Mouse (Mus musculus) thymus, adult 2 months (tissue): ENCODE data around the gene Cactin. TPM values are rescaled to one million over a fixed set of nuclear protein-coding genes. Genes with fewer than 3 reads are reported as not detected.

Source experiments
- DNase-seq: peaks from one replicate; pipeline ENCODE4 v3.0.0; 2021
- H3K27ac ChIP-seq: fragments of 200-500 bp; 2 replicates; pipeline ENCODE4 v1.5.1; 2012; ENCODE audit warnings: low read length, control low read depth; ENCODE audit not compliant: control insufficient read depth, insufficient read depth
- H3K27me3 ChIP-seq: fragments of 200-500 bp; 2 replicates; pipeline ENCODE4 v1.6.1; 2012; ENCODE audit warnings: mild to moderate bottlenecking, low read length, moderate library complexity, mixed read lengths; ENCODE audit not compliant: control insufficient read depth, insufficient read depth
- H3K36me3 ChIP-seq: fragments of 200-500 bp; 2 replicates; pipeline ENCODE4 v1.6.1; 2012; ENCODE audit warnings: mild to moderate bottlenecking, low read length, moderate library complexity; ENCODE audit not compliant: control insufficient read depth, insufficient read depth
- H3K4me1 ChIP-seq: fragments of 200-500 bp; replicated peaks from 2 replicates; pipeline ENCODE4 v1.6.1; 2012; ENCODE audit warnings: low read length; ENCODE audit not compliant: control insufficient read depth, insufficient read depth
- H3K4me3 ChIP-seq: fragments of 200-500 bp; 2 replicates; pipeline ENCODE4 v1.5.1; 2012; ENCODE audit warnings: mild to moderate bottlenecking, low read length, control low read depth, moderate library complexity; ENCODE audit not compliant: control insufficient read depth, insufficient read depth
- CTCF ChIP-seq: fragments of 200-500 bp; IDR thresholded peaks from 2 replicates; pipeline ENCODE4 v1.5.1; 2012; ENCODE audit warnings: mild to moderate bottlenecking, control low read depth, low read length, moderate library complexity, borderline replicate concordance; ENCODE audit not compliant: control insufficient read depth, poor library complexity, insufficient read depth; ENCODE audit errors: extremely low read depth
- POLR2A ChIP-seq: fragments of 200-500 bp; IDR thresholded peaks from 2 replicates; pipeline ENCODE4 v1.6.1; 2012; ENCODE audit warnings: mild to moderate bottlenecking, low read length, control low read depth, moderate library complexity; ENCODE audit not compliant: control insufficient read depth, poor library complexity, insufficient read depth; ENCODE audit errors: extremely low read depth
- WGBS: fragments of 180-500 bp; shearing (Covaris S2); methylation state at CpG from one replicate; pipeline ENCODE4 v1.1.7; 2018; 5-methylcytosine and 5-hydroxymethylcytosine counted together
- polyA plus RNA-seq: library from polyadenylated mRNA; depleted of rRNA; stranded (reverse); fragments of >200 nt; gene quantifications from 2 replicates; pipeline ENCODE4 v1.2.3, GENCODE M21; 2012

Cactin gene
- polyA plus RNA-seq, 1 experiment: 89.3 TPM

- Histone ChIP-seq H3K4me1 (peaks cover 36% of the 10 kb centered on the region), H3K27me3 (no peaks in the 10 kb centered on the region), H3K36me3 (peaks cover 56% of the 10 kb centered on the region), H3K27ac (no peak overlapping the region), H3K4me3 (no peak overlapping the region)
- TF ChIP-seq POLR2A (no peak), CTCF (no peak)
- no peak for DNase-seq
- 99% methylated on average over 12 of the region's 12 CpGs for WGBS
These were observed 14.7 kb upstream of the Cactin start for GRCm38 (mm10) chr10:81306173-81306668.

GRCm38 (mm10) chr10:81306837-81307682 lies 13.8 kb upstream of the Cactin start:
- TF ChIP-seq CTCF (no peak), POLR2A (no peak)
- DNase-seq: no peak
- WGBS: 95% methylated on average over 21 of the region's 21 CpGs
- H3K4me1 ChIP-seq: peaks cover 29% of the 10 kb centered on the region
- H3K4me3 ChIP-seq: no peak overlapping the region
- H3K27ac ChIP-seq: no peak overlapping the region
- H3K27me3 ChIP-seq: no peaks in the 10 kb centered on the region
- H3K36me3 ChIP-seq: peaks cover 63% of the 10 kb centered on the region

- Histone ChIP-seq H3K27ac (no peak overlapping the region), H3K4me1 (peaks cover 4% of the 10 kb centered on the region), H3K27me3 (no peaks in the 10 kb centered on the region), H3K36me3 (peaks cover 76% of the 10 kb centered on the region), H3K4me3 (no peak overlapping the region)
- DNase-seq: no peak
- TF ChIP-seq CTCF: no peak
- TF ChIP-seq POLR2A: no peak
- WGBS: 74% methylated on average over 5 of the region's 5 CpGs
These were observed 11.3 kb upstream of the Cactin start for GRCm38 (mm10) chr10:81309571-81309970.

- Histone ChIP-seq H3K27me3 (no peaks in the 10 kb centered on the region), H3K27ac (no peak overlapping the region), H3K4me1 (peaks cover 9% of the 10 kb centered on the region), H3K4me3 (no peak overlapping the region), H3K36me3 (peaks cover 59% of the 10 kb centered on the region)
- whole genome bisulfite sequencing: 95% methylated on average over 13 of the region's 13 CpGs
- DNase-seq: no peak
- no peak for TF ChIP-seq CTCF
- TF ChIP-seq POLR2A: no peak
These were observed 7.3 kb upstream of the Cactin start for GRCm38 (mm10) chr10:81313581-81313980.

- peaks cover 13% of the 10 kb centered on the region for H3K4me1 ChIP-seq
These were observed 6.7 kb upstream of the Cactin start for GRCm38 (mm10) chr10:81314201-81314600.

GRCm38 (mm10) chr10:81315587-81315986 lies 5.3 kb upstream of the Cactin start:
- DNase-seq: no peak
- no peaks in the 10 kb centered on the region for H3K27me3 ChIP-seq
- TF ChIP-seq CTCF: no peak
- no peak for TF ChIP-seq POLR2A
- H3K36me3 ChIP-seq: peaks cover 39% of the 10 kb centered on the region
- 86% methylated on average over 16 of the region's 16 CpGs for WGBS
- no peak overlapping the region for H3K27ac ChIP-seq
- H3K4me3 ChIP-seq: no peak overlapping the region
- H3K4me1 ChIP-seq: peaks cover 22% of the 10 kb centered on the region

More at GRCm38 (mm10) chr10:81314201-81314600, 6.7 kb upstream of the Cactin start:
- no peak overlapping the region for H3K4me3 ChIP-seq
- DNase-seq: no peak
- H3K36me3 ChIP-seq: peaks cover 53% of the 10 kb centered on the region
- no peaks in the 10 kb centered on the region for H3K27me3 ChIP-seq
- WGBS: 83% methylated on average over 7 of the region's 7 CpGs
- no peak overlapping the region for H3K27ac ChIP-seq
- no peak for TF ChIP-seq POLR2A
- no peak for TF ChIP-seq CTCF
